Mouse (Mus musculus) right cerebral cortex, postnatal 14 days (tissue): ENCODE measurements around the gene Elfn2.

ENCODE experiments used
- DNase-seq: peaks from one replicate; pipeline ENCODE4 v3.0.0; 2022

Elfn2 gene

DNA sequence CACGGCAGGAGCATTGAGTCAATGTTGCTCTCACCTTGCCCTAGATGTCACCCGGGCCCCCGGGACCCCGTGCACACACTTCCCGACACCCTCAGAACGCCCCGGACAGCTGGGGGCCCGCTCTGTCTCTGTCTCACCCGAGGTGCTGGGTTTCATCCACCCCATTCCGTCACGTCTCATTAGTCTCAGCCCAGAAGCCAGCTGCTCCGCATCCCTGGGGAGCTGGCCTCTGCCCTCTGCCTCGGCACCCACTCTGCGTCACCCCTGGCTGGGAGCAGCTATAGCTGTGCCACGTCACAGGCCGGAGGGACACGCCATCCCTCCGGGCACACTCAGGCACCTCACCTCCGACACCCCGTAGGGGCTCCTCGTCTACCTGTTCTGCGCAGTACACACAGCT lies 38.3 kb downstream of the Elfn2 start:
- DNase-seq = no peak

DNA sequence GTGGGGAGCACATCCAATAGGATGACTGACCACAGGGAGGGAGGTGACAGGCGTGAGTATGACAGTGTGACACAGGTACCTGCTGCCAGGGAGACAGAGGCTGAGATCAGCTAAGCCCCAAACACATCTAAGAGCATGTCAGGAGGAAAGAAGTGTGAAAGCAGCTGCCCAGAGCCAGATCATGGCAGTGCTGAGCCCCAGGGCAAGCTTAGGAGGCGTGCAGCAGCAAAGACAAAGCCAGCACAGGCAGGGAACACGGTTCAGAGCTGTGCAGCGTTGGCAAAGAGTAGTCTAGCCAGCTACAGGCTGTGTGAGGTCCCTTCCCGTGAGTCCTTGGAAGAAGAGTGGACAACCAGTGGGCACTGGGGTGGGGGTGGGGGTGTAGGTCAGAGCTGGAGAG lies 40.9 kb downstream of the Elfn2 start:
- no peak for DNase-seq

- DNase-seq = no peak
Measured at GRCm38 (mm10) chr15:78677015-78677414, 41.6 kb downstream of the Elfn2 start.

DNA sequence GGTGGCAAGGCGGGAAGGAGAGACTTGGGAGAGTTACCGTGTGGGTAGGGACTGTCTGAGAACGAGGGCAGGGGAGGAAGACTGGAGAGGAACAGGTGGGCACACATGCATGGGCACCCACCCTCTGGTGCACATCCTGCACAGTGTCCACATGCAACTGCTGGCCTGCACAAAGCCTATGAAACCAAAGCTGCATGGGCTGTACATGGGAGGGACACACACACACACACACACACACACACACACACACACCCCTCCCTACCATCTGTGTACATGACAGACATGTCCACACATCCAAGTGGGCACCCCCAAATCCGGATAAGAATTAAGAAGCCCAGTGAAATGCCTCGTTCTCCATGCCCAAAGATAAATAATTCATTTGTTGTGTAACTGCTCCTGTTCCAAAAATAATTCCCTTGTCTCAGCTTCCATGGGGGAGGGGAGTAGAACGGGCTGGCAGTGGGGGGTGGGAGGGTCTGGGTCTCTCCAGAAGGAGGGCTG lies 43.6 kb downstream of the Elfn2 start:
- DNase-seq = no peak

- DNase-seq = no peak
Measured at GRCm38 (mm10) chr15:78673436-78673835, 45.1 kb downstream of the Elfn2 start.

GRCm38 (mm10) chr15:78670341-78670740 lies 48.2 kb downstream of the Elfn2 start:
- peak; percentile 72 for DNase-seq

DNA sequence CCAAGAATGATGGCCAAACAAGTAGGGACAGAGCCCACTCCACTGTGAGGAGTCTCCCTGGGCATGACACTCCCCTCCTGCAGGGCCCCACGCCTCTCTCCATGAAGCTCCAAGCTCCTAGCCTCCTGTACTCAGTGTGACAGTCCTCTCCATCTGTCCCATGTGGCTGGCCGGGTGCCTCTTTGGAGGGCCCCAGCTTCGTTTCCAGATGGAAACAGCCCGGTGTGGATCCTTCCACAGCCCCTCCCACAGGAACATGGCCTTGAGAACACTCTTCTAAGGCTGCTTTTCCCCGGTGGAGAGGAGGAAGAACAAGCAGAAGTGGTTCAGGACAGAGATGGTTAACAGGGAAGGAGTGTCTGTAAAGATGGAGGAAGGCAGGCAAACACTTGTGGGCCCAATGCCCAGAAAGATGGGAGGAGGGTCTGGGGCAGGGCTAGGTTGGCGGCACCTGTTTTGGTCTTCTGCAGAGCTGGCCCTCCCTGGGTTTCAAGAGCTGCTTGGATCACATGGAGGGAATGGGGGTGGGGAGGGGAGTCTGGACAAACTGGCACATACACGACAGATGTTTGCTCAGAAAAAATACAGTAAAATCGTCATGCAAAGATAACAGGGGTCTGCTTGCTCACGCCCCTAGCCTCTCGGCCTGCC lies 49.2 kb downstream of the Elfn2 start:
- no peak for DNase-seq

DNA sequence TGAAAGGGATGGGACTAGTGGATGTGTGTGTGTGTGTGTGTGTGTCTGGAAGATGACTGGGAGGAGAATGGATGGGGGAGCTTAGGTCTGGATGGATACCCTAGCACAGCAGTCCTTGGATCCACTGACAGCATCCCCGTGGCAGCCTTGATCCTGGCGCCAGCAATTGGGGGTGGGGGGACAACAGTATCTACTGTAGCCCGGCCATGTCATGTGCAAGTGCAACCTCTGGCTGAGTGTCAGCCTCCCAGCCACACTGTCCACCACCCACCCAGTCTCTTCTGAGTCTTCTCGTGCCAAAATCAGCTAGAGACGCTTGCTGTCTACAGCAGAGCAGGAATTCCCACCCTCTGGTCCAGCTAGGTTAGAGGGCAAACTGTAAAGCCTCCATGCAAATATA lies 54.3 kb downstream of the Elfn2 start:
- DNase-seq = no peak

DNA sequence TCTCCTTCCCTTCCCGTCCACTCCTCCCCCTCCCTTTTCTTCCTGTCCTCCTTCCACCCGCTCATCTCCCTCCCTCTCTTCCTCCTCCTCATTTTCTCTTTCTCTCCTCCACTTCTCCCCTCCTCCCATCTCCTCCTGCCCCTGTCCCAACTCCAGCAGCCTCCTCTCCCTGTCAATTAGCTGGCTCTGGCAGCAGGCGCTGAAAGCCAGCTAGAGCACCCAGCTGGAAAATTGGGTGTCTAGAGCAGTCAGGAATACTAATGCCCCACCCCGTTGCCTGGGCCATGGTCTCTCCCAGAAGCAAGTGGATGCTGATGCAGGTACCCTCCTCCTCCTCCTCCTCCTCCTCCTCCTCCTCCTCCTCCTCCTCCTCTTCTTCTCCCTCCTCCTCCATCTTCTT lies 67.4 kb downstream of the Elfn2 start:
- DNase-seq = no peak

- no peak for DNase-seq
Measured at GRCm38 (mm10) chr15:78647746-78648145, 70.8 kb downstream of the Elfn2 start.

- peak; percentile 33 for DNase-seq
Measured at GRCm38 (mm10) chr15:78644606-78645005, 74.0 kb downstream of the Elfn2 start.

DNA sequence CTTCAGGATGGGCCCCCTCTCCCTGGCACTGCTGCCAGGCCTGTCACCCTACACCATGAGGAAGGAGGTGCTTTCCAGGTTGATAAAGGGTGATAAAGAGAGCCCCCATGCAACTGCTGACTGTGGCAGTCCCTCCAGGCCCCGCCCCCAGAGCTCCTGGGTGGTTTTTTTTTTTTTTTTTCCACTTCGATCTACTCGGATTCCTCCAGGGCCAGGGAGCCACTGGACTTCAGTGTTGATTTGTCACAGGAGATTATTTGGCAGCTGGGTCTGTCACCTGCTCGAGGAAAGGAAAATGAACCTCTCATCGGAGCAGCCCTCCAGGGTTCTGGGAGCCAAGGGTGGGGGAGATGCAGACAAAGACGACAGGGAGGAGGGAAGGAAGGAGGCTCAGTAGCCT lies 74.9 kb downstream of the Elfn2 start:
- no peak for DNase-seq

GRCm38 (mm10) chr15:78635231-78635630 lies 83.3 kb downstream of the Elfn2 start:
- no peak for DNase-seq

DNA sequence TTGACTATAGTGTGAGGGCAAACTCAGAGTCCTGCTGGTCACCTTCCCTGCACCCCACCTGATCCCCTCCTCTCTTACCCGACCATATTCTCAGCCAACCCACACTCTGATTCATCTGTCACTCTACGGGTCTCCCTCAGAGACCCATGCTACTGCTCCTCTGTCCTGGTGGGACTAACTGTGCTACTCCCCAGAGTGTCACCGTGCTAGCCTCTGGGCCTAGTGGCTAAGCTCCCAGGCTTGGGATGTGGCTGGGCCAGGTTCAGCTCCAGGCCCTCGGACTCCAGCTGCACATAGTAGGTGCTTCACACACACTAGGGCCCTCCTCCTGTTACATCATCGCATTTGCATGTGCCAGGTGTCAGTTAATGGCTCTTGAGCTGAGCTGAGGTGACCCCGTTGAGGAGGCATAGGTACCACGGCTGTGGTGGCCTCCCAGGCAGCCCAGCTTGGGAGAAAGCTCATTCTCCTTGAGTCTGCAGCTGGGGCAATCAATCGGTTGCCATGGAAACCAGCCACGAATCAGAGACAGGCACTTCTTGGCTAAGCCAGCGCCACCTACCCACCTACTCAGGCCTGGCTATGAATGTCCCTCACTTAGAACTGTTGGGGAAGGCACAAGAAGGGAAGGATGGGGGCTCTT lies 84.4 kb downstream of the Elfn2 start:
- peak; percentile 68 for DNase-seq

DNA sequence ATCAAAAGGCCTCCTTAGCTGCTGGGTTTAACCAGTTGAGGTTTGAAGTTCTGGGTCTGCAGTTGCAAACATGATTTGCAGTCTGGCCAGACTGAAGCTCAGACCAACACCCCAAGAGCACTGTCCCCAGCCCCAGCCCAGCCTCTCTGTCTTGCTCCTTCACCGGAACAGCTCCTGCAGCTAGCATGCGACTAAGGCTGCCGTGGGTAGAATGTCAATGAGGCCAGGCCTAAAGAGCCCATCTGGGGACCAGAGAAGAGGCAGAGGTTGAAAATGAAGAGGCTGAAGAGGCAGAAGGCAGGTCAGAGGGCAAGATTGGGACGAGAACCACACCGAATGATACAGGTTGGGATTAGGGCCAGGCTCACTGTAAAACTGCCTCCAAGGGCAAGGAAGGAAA lies 85.2 kb downstream of the Elfn2 start:
- peak; percentile 35 for DNase-seq

GRCm38 (mm10) chr15:78632387-78632786 lies 86.2 kb downstream of the Elfn2 start:
- no peak for DNase-seq

GRCm38 (mm10) chr15:78626285-78626684 lies 92.3 kb downstream of the Elfn2 start:
- DNase-seq = no peak

DNA sequence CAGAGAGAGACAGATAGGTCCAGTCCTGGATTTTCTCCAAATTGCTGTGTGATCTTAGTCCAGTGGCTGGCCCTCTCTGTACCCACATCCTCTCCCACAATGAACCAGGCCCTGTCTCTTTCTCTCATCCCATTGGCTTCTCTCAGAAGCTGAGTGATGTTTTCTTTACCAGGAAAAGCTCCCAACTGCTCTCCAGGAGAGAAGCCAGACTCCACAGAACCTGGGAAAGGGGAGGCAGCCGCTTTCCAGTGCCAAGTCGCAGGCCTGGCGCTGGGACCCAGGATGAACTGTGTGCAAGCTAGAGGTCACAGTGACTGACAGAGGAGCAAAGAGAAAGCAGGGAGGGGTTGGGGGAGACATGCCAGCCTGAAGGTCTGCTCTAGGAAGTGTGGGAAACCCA lies 93.6 kb downstream of the Elfn2 start:
- DNase-seq = no peak

DNA sequence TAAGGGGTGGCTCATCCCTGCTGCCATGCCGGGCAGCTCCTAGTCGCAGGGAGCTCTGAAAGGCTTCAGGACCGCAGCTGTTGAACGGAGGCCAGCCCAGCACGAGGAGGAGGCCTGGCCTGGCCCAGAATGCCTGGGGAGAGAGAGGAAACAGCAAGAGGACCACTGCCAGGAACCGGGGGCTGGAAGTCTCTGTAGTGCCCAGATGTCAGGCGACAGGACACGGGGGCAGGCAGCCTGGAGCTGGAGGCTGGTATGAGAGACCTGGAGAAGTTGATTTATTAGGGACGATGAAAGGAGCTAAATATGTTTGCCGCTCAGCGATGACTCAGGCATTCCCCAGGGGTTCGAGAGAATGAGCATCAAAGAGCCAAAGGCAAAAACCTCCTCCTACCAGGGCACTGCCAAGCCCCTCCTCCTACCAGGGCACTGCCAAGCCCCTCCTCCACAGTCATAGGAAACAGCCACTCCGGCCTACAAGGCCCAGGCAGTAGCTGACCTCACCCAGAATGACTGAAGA lies 94.1 kb downstream of the Elfn2 start:
- no peak for DNase-seq

- peak; percentile 76 for DNase-seq
Measured at GRCm38 (mm10) chr15:78623426-78623825, 95.1 kb downstream of the Elfn2 start.
